Mouse (Mus musculus) lung, postnatal 0 days (tissue): ENCODE results near the gene Sf3a2. TPM values are rescaled to one million over a fixed set of nuclear protein-coding genes. Genes with fewer than 3 reads are reported as not detected.

Experiments
- ATAC-seq: fragments of 200-750 bp; cut with Nextera tagmentation; 2 replicates; pipeline ENCODE4 v1.8.0; 2017; ENCODE audit warnings: moderate library complexity
- DNase-seq: peaks from one replicate; pipeline ENCODE4 v3.0.0-alpha.2; 2016; ENCODE audit warnings: low spot score
- H3K27ac ChIP-seq: fragments of 300-500 bp; sonication (generic); 2 replicates; pipeline ENCODE4 v1.5.1; 2014; ENCODE audit warnings: antibody characterized with exemption, mild to moderate bottlenecking, low read length, mixed read lengths
- H3K27me3 ChIP-seq: fragments of 300-500 bp; sonication (generic); replicated peaks from 2 replicates; pipeline ENCODE4 v1.6.1; 2014; ENCODE audit warnings: low read length, mixed read lengths; ENCODE audit not compliant: insufficient read depth
- H3K36me3 ChIP-seq: fragments of 300-500 bp; sonication (generic); 2 replicates; pipeline ENCODE4 v1.6.1; 2014; ENCODE audit warnings: low read length, mixed read lengths; ENCODE audit not compliant: insufficient read depth
- H3K4me1 ChIP-seq: fragments of 300-500 bp; sonication (generic); 2 replicates; pipeline ENCODE4 v1.6.1; 2014; ENCODE audit warnings: antibody characterized with exemption, low read depth, low read length, mixed read lengths; ENCODE audit not compliant: insufficient read depth
- H3K4me2 ChIP-seq: fragments of 300-500 bp; sonication (generic); replicated peaks from 2 replicates; pipeline ENCODE4 v1.6.1; 2014; ENCODE audit warnings: low read depth, mild to moderate bottlenecking, low read length, moderate library complexity, mixed read lengths
- H3K4me3 ChIP-seq: fragments of 300-500 bp; sonication (generic); 2 replicates; pipeline ENCODE4 v1.5.1; 2014; ENCODE audit warnings: low read depth, low read length
- H3K9ac ChIP-seq: fragments of 300-500 bp; sonication (generic); replicated peaks from 2 replicates; pipeline ENCODE4 v1.6.1; 2014; ENCODE audit warnings: low read depth, mild to moderate bottlenecking
- H3K9me3 ChIP-seq: fragments of 300-500 bp; sonication (generic); 2 replicates; pipeline ENCODE4 v1.6.1; 2016; ENCODE audit warnings: low read length, mixed read lengths
- CTCF ChIP-seq: IDR thresholded peaks from 2 replicates; pipeline ENCODE4 v1.5.1; 2016; ENCODE audit warnings: antibody characterized with exemption, mild to moderate bottlenecking
- EP300 ChIP-seq: IDR thresholded peaks from 2 replicates; pipeline ENCODE4 v1.6.1; 2016; ENCODE audit warnings: antibody characterized with exemption, mild to moderate bottlenecking, control low read depth
- WGBS: fragments of 180-500 bp; shearing (Covaris S2); extraction: QIAGEN DNeasy Blood & Tissue Kit; methylation state at CpG from one replicate; pipeline ENCODE4 v1.1.7; 2014; 5-methylcytosine and 5-hydroxymethylcytosine counted together
- polyA plus RNA-seq: library from polyadenylated mRNA; unstranded; fragments of >200 nt; fragmentation: Nextera tagmentation; extraction: Ambion mirVana; gene quantifications from 2 replicates; pipeline ENCODE4 v1.2.1, GENCODE M21; 2015

The Sf3a2 gene
- polyA plus RNA-seq, 1 experiment from 2014 or later: 29.4 TPM

DNA sequence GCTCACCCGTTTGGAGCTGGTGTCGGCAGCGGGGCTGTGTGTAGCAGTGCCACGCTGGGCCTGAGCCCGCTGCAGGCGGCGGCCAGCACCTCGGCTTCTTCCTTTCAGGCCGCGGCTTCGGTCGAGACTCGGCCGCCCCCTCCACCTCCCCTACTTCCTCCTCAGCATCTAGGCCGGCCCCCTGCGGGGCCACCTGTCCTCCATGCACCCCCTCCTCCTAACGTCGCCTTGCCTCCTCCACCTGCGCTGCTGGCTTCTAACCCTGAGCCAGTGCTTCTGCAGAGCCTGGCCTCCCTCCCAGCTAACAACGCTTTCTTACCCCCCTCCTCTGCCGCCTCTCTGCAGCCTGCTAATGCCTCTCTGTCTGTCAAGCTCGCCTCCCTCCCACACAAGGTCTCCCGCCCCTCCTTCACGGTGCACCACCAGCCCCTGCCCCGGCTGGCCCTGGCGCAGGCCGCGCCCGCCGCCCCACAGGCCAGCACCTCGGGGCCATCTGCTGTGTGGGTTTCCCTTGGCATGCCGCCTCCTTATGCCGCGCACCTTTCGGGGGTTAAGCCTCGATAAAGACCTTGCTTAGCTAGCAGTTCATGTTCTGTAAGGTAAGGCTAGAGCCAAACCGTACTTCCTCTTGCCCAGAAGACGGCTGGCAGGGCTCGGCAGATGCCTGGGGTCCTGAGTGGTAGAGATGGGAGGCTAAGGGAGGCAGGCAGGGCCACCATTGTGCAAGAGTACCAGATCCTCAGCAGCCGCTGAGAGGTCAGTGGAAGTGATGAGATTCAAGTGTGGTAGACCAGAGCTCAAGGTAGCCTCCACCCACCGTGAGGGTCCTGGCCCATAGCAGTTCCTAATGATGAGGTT, 5.6 kb upstream of the Sf3a2 start:
- H3K4me3 ChIP-seq: no peak overlapping the region
- DNase-seq: no peak
- H3K9me3 ChIP-seq: no peaks in the 10 kb centered on the region
- H3K4me1 ChIP-seq: peaks cover 9% of the 10 kb centered on the region; the same call in 1 of the 2 replicates
- TF ChIP-seq EP300 (no peak), CTCF (no peak)
- no peak overlapping the region for H3K27ac ChIP-seq
- 66% methylated on average over 41 of the region's 41 CpGs for WGBS
- ATAC-seq: no peak
- no peak overlapping the region for H3K4me2 ChIP-seq
- H3K27me3 ChIP-seq: no peaks in the 10 kb centered on the region
- H3K9ac ChIP-seq: no peak overlapping the region
- H3K36me3 ChIP-seq: peaks cover 41% of the 10 kb centered on the region

DNA sequence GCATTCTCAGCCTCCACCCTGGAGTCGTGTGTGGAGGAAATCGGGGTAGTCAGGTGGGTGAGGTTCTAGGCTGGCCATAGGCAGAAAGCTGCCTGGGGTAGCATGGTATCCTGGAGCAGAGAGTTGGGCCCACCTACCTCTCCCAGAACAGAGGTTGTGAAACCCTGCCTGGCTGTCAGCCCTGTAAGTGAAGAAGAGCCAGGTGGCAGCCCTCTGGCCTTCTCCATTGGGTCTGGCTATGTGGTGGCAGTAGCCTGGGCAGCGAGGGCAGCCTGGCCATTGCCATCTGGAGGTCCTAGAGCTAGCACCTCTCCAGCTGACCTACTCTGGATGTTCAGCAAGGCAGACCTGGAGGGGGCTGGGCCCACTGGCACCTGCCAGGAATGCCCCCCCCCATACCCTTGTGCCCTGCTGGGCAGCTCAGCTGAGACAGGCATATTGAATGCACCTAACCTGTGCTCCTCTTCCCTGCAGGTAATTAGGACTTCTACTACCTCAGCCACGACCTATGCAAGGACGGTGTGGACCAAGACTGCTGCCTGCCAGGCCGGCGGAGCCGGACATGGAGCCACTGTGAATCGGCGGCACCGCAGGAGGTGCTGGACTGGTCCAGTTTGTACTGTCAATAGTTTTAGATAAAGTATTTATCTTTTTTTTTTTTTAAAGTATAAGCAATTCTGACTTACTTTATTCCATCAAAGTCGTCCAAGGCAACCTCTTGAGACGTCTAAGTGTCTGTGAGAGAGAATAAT, 4.8 kb upstream of the Sf3a2 start:
- H3K36me3 ChIP-seq: peaks cover 36% of the 10 kb centered on the region
- no peak overlapping the region for H3K9ac ChIP-seq
- 87% methylated on average over 13 of the region's 13 CpGs for WGBS
- no peak for ATAC-seq
- no peak for DNase-seq
- H3K27ac ChIP-seq: no peak overlapping the region
- no peak overlapping the region for H3K4me2 ChIP-seq
- peaks cover 9% of the 10 kb centered on the region; the same call in 1 of the 2 replicates for H3K4me1 ChIP-seq
- H3K9me3 ChIP-seq: no peaks in the 10 kb centered on the region
- no peaks in the 10 kb centered on the region for H3K27me3 ChIP-seq
- TF ChIP-seq CTCF (no peak), EP300 (no peak)
- H3K4me3 ChIP-seq: no peak overlapping the region

DNA sequence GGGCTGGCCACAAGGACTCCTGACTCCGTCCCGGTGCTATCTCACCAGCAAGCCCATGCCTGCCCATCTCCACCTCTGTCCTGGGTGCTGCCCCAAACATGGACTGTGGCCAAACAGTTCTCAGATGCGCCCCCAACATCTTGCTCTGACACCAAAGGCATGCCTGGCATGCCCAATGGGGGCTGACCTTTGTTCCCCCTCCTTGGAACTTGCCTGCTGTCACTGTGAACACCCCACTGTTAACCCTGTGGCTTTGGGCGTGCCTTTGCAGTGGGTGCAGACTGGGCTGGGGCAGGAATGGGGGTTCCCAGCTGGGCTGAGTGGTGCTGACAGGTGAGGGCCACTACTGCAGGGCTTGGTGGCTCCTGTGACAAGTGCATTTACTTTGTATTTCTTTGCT, 4.2 kb upstream of the Sf3a2 start:
- Histone ChIP-seq H3K27me3 (no peaks in the 10 kb centered on the region), H3K36me3 (peaks cover 30% of the 10 kb centered on the region), H3K4me3 (no peak overlapping the region), H3K27ac (no peak overlapping the region), H3K4me2 (no peak overlapping the region), H3K9ac (no peak overlapping the region), H3K9me3 (no peaks in the 10 kb centered on the region), H3K4me1 (peaks cover 9% of the 10 kb centered on the region; the same call in 1 of the 2 replicates)
- no peak for ATAC-seq
- WGBS: 80% methylated on average over 4 of the region's 4 CpGs
- TF ChIP-seq CTCF: no peak
- TF ChIP-seq EP300: no peak
- no peak for DNase-seq

DNA sequence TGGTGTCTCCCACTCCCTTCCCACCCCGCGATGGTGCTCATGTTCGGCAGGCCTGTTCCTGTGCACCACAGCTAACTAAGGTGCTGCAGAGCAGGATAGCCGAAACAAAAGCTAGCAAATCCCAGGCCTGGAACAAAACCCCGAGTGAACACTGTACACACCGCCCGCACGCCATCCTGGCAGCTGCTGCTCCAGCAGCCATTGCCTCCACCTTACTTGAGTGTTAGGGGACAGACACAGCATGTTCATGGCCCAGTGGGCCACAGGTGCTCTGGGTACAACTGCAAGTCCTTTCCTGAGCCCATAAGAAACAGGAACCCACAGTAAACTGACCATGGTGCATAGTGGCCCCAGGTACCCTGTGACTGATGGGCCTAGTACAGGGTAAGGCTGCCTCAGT, 3.2 kb upstream of the Sf3a2 start:
- WGBS: 86% methylated on average over 8 of the region's 8 CpGs
- peaks cover 16% of the 10 kb centered on the region for H3K4me1 ChIP-seq
- TF ChIP-seq CTCF: no peak
- TF ChIP-seq EP300: no peak
- ATAC-seq: no peak
- no peak for DNase-seq
- peaks cover 23% of the 10 kb centered on the region; the same call in 1 of the 2 replicates for H3K36me3 ChIP-seq
- no peak overlapping the region for H3K4me3 ChIP-seq
- H3K9ac ChIP-seq: no peak overlapping the region
- no peaks in the 10 kb centered on the region for H3K27me3 ChIP-seq
- no peak overlapping the region for H3K4me2 ChIP-seq
- no peak overlapping the region for H3K27ac ChIP-seq
- H3K9me3 ChIP-seq: no peaks in the 10 kb centered on the region

DNA sequence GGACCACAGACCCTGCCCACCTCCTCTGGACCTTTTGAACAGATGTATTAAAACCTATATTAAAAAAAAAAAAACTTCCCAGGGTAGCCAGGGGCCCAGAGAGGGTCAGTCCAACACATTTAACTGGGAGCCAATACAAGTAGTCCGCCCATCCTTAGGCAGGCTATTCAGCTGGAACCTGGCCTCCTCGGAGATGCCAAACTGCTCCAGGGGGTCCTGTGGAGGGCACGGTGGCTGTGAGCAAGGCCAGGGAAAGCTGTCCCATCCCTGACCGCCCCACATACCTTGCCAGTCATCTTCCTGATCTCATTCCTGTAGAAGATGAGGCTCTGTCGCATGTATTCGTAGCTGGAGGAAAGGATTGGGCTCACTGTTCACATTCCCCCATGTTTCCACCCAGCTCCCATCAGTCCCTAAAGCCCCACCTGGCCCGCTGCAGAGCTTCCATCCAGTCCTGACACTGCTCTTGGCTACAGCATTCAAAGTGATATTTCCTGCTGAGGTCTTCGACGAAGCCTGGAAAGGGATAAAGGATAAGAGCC, 1.6 kb upstream of the Sf3a2 start:
- Histone ChIP-seq H3K4me1 (peaks cover 16% of the 10 kb centered on the region), H3K27me3 (no peaks in the 10 kb centered on the region), H3K4me2 (no peak overlapping the region), H3K27ac (no peak overlapping the region), H3K4me3 (no peak overlapping the region), H3K9me3 (no peaks in the 10 kb centered on the region), H3K36me3 (0 out of 2 replicates have a peak, but pooled peaks cover 8% of the 10 kb centered on the region), H3K9ac (no peak overlapping the region)
- WGBS: 77% methylated on average over 9 of the region's 9 CpGs
- DNase-seq: no peak
- ATAC-seq: no peak
- TF ChIP-seq EP300: no peak
- TF ChIP-seq CTCF: no peak
